Mouse (Mus musculus): ENCODE results near the gene Kcnip1.

GRCm38 (mm10) chr11:33690181-33690580 is 302.8 kb downstream of the Kcnip1 start:
- TF ChIP-seq GATA1 (IDR thresholded peaks at IDR 0.05; ENCODE audit: low read length) (no peak), TAL1 (IDR thresholded peaks at IDR 0.05; ENCODE audit: low read length) (no peak)
